Mouse (Mus musculus): ENCODE data around the gene Wdtc1. TPM values are rescaled to one million over a fixed set of nuclear protein-coding genes. Genes with fewer than 3 reads are reported as not detected.

Gene Wdtc1
- total and polyA plus RNA-seq, 3 experiments: 13.2 to 35.3 TPM; not detected in 1

- Histone ChIP-seq H3K27me3 (ENCODE audit: control insufficient read depth in 1 of 2, insufficient read depth in 2 of 2, low read length in 2 of 2) (no peaks in the 10 kb centered on the region), H3K79me2 (ENCODE audit: control insufficient read depth, insufficient read depth, low read length, poor library complexity) (no peaks in the 10 kb centered on the region), H3K4me1 (ENCODE audit: control insufficient read depth in 1 of 2, insufficient read depth in 2 of 2, low read length in 2 of 2) (peaks cover 6 to 22% of the 10 kb centered on the region in 2 experiments; a peak in 3 of 4 replicates), H3K36me3 (ENCODE audit: control insufficient read depth in 1 of 2, insufficient read depth in 2 of 2, low read length in 2 of 2) (no peaks in the 10 kb centered on the region; a peak in 1 of 4 replicates), H3K27ac (ENCODE audit: control insufficient read depth, low read depth, low read length) (no peak overlapping the region), H3K4me3 (ENCODE audit: control insufficient read depth in 1 of 2, insufficient read depth in 1 of 2, low read depth in 2 of 2, low read length in 2 of 2) (no peak overlapping the region), H3K9me3 (replicated peaks; ENCODE audit: insufficient read depth, low read length) (no peaks in the 10 kb centered on the region), H3K9ac (ENCODE audit: control insufficient read depth, low read depth, low read length, poor library complexity, severe bottlenecking) (no peak overlapping the region)
- DNase-seq (ENCODE audit: low read depth, low spot score): peak; percentile 60
- TF ChIP-seq EP300 (IDR thresholded peaks at IDR 0.05; ENCODE audit: low read depth in 1 of 2, low read length in 2 of 2) (peak; percentile 56 to 67), TAL1 (IDR thresholded peaks at IDR 0.05; ENCODE audit: low read length) (peak; percentile 79), RCOR1 (IDR thresholded peaks at IDR 0.05; ENCODE audit: low read depth, low read length) (peak; percentile 52; the same call in 1 of the 2 replicates), ZNF384 (IDR thresholded peaks at IDR 0.05; ENCODE audit: low read depth, low read length) (no peak), MAX (IDR thresholded peaks at IDR 0.05; ENCODE audit: low read length) (no peak), CTCF (IDR thresholded peaks at IDR 0.05 in 2 of 3, conservative IDR thresholded peaks at IDR 0.05 in 1 of 3; ENCODE audit: control insufficient read depth in 1 of 3, insufficient read depth in 1 of 3, low read depth in 2 of 3, low read length in 3 of 3, poor library complexity in 1 of 3, severe bottlenecking in 1 of 3) (no peak), TCF12 (IDR thresholded peaks at IDR 0.05; ENCODE audit: low read depth, low read length) (peak; percentile 77), CHD1 (IDR thresholded peaks at IDR 0.05; ENCODE audit: low read depth, low read length) (no peak), GATA1 (IDR thresholded peaks at IDR 0.05; ENCODE audit: low read depth, low read length) (peak; percentile 76), E2F4 (IDR thresholded peaks at IDR 0.05; ENCODE audit: borderline replicate concordance, low read depth, low read length) (no peak), SIN3A (IDR thresholded peaks at IDR 0.05; ENCODE audit: low read length) (no peak), POLR2AphosphoS2 (IDR thresholded peaks at IDR 0.05; ENCODE audit: low read length) (no peak), ETS1 (IDR thresholded peaks at IDR 0.05; ENCODE audit: low read depth, low read length) (no peak), ZMIZ1 (IDR thresholded peaks at IDR 0.05; ENCODE audit: low read depth, low read length) (no peak), RAD21 (IDR thresholded peaks at IDR 0.05; ENCODE audit: low read depth, low read length) (no peak), ELF1 (IDR thresholded peaks at IDR 0.05; ENCODE audit: low read depth, low read length) (no peak)
Measured at GRCm38 (mm10) chr4:133390042-133390441, 36.8 kb upstream of the Wdtc1 start.

DNA sequence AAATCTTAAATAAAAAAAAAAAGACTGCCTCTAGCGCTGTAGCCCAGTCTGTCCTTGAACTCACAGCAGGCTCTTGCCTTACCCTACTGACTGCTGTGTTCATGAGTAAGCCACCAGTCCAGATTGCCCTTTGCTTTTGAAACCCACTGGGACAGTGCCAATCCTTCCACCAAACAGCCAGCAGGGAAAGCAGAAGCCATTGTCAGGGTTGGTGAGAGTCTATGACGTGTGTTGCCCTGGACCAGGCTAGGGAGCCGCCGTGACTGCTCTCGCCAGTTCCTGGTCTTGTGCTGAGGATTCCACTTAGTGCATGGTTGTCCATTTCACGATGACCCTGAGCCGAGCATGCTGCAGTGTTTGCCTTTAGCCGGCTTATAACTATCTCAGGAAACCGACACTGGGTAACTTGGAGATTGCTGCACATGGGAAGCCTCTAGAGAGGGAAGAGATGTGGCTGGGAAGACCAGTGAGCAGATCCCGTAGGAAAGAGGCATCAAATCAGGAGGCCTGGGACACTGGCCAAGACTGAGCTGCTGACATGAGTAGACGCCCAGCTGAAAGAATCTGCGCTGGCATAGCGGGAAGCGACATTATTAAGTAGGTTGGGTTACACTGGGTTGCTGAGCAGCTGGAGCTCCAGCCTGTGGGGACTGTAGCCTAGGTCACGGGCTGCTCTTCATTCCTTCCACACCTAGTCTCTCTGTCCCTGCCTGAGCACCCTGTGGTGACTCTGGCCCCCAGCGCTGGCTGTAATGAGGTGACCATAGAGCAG is 35.7 kb upstream of the Wdtc1 start:
- no peak overlapping the region for H3K27ac ChIP-seq (ENCODE audit: control insufficient read depth, low read depth, low read length)
- no peaks in the 10 kb centered on the region for H3K79me2 ChIP-seq (ENCODE audit: control insufficient read depth, insufficient read depth, low read length, poor library complexity)
- no peak overlapping the region for H3K4me3 ChIP-seq (ENCODE audit: control insufficient read depth in 1 of 2, insufficient read depth in 1 of 2, low read depth in 2 of 2, low read length in 2 of 2)
- H3K27me3 ChIP-seq (ENCODE audit: control insufficient read depth in 1 of 2, insufficient read depth in 2 of 2, low read length in 2 of 2): no peaks in the 10 kb centered on the region
- H3K9me3 ChIP-seq (replicated peaks; ENCODE audit: insufficient read depth, low read length): no peaks in the 10 kb centered on the region
- TF ChIP-seq GATA1 (IDR thresholded peaks at IDR 0.05; ENCODE audit: low read depth, low read length) (no peak), SMC3 (IDR thresholded peaks at IDR 0.05; ENCODE audit: low read depth, low read length) (no peak), USF2 (IDR thresholded peaks at IDR 0.05; ENCODE audit: borderline replicate concordance in 1 of 2, insufficient read depth in 1 of 2, low read depth in 1 of 2, low read length in 2 of 2) (no peak), ZNF384 (IDR thresholded peaks at IDR 0.05; ENCODE audit: low read depth, low read length) (no peak), MYB (IDR thresholded peaks at IDR 0.05; ENCODE audit: low read depth, low read length) (no peak), MXI1 (IDR thresholded peaks at IDR 0.05; ENCODE audit: low read depth, low read length) (no peak), ELF1 (IDR thresholded peaks at IDR 0.05; ENCODE audit: low read depth, low read length) (no peak), TCF12 (IDR thresholded peaks at IDR 0.05; ENCODE audit: low read depth, low read length) (no peak), CHD2 (IDR thresholded peaks at IDR 0.05; ENCODE audit: low read length) (no peak), POLR2A (IDR thresholded peaks at IDR 0.05; ENCODE audit: control insufficient read depth in 1 of 2, insufficient read depth in 1 of 2, low read depth in 1 of 2, low read length in 2 of 2, poor library complexity in 1 of 2) (no peak), MAX (IDR thresholded peaks at IDR 0.05; ENCODE audit: low read length) (no peak), ZKSCAN1 (IDR thresholded peaks at IDR 0.05; ENCODE audit: low read depth, low read length) (no peak), RCOR1 (IDR thresholded peaks at IDR 0.05; ENCODE audit: low read depth, low read length) (no peak), GABPA (IDR thresholded peaks at IDR 0.05; ENCODE audit: low read depth, low read length) (no peak)
- no peaks in the 10 kb centered on the region; a peak in 1 of 4 replicates for H3K36me3 ChIP-seq (ENCODE audit: control insufficient read depth in 1 of 2, insufficient read depth in 2 of 2, low read length in 2 of 2)
- H3K4me1 ChIP-seq (ENCODE audit: control insufficient read depth in 1 of 2, insufficient read depth in 2 of 2, low read length in 2 of 2): peaks cover 2 to 16% of the 10 kb centered on the region in 2 experiments; a peak in 3 of 4 replicates
- DNase-seq (ENCODE audit: low read depth, low spot score): no peak
- no peak overlapping the region for H3K9ac ChIP-seq (ENCODE audit: control insufficient read depth, low read depth, low read length, poor library complexity, severe bottlenecking)

All from MEL (cell line).